Mouse (Mus musculus) lung, postnatal 4 days (tissue): ENCODE measurements around the gene Ccdc171.

Experiments
- DNase-seq, 2 experiments: peaks; one replicate each; pipeline ENCODE4 v3.0.0; 2021

The Ccdc171 gene

DNA sequence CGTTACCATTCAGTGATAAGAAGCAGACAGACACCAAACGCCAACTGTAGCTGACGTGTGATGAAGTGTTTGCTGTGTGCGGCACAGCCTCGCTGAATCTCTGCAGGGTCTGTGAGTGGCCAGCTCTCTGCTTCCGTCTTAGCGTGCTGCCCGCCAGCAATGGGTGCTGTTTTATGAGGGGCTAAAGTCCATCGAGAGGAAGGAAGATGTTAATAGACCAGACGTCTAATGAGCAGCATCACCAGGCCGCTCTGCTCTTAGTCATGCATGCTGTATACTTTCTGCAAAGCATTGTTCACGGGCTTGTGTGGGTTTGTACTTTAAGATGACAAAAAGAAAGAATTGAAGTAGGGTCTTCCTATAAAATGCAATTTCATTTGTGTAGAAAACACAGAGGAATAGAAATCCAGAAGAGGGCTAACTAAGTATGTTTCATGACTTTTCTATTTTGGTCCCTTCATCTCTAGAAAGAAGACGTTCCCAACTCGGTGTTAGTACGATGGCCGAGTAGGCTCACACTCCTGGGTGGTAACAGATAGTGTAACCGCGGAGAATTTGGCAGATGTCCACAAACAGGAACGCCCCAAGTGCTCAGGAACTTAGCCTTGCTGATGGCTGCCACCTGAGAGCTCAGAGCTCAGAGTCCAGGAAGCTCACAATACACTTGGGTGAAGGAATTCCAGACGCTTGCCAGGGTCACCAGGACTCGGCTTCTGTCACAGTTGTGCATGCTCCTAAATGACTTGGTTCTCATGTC is 273.5 kb downstream of the Ccdc171 start:
- no peak for DNase-seq

DNA sequence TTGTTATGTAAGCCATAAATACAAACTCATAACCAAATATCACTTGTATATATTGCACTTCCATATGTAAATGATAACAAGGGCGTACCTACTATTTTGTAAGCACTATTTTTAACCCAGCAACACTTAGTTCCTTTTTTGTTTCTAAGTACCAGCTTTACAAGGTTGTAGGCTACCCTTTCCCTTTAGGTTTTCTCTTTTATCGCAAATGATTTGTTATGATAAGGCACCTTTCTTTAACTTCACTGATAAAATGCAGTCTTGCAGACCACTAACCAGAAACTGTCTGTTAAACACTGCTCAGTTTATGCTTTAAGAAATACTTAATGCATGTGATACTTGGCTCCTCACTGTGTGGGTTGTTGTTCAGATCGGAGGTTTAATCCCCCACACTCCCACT is 275.1 kb downstream of the Ccdc171 start:
- no peak for DNase-seq

DNA sequence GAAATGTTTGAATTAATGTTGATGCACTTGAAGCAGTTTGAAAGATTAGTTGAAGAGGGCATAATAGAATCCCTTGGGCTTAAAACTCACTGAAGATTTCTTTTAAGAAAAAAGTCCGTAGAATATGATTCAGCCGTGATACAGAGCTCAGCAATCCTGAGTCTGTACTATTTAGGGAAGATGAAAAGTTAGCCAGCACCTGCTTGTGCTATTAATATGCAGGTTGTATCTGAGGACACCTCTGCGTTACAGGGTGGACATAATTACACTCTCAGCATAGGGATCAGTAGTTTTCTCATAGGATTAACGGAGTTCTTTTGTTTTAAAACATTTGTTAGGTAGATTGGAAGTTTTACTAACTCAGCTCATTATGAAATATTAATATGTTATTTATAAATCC is 291.6 kb downstream of the Ccdc171 start:
- DNase-seq = no peak

DNA sequence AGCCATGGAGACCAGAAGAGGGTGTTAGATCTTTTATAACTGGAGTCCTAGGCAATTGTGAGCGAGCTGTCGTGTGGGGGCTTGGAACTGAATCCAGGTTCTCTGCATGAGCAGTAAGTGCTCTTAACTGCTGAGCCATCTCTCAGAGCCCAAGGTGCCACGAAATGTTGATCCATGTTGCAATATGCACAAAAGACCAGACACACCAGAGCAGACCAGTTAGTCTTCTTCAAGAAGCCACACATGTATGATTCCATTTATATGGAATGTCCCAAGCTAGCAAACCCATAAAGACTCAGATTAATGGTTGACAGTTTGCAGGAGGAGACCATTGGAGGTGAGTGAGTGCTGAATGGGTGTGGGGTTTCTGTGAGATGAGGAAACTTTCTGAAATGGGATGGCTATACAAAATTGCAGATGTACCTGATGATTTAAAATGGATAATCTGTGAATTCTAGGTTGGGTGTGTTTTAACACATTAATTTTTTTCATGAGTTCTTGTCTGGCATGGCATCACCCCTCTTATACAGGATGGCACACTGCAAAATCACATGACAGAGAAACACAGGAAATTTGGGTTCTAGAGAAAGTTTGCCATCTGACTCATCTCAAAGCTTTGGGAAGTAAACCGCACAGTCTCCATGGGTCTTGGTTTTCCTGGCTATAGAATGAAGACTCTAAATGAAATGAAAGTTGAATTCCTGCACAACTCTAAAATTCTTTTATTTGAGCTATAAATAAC is 304.5 kb downstream of the Ccdc171 start:
- DNase-seq = no peak

DNA sequence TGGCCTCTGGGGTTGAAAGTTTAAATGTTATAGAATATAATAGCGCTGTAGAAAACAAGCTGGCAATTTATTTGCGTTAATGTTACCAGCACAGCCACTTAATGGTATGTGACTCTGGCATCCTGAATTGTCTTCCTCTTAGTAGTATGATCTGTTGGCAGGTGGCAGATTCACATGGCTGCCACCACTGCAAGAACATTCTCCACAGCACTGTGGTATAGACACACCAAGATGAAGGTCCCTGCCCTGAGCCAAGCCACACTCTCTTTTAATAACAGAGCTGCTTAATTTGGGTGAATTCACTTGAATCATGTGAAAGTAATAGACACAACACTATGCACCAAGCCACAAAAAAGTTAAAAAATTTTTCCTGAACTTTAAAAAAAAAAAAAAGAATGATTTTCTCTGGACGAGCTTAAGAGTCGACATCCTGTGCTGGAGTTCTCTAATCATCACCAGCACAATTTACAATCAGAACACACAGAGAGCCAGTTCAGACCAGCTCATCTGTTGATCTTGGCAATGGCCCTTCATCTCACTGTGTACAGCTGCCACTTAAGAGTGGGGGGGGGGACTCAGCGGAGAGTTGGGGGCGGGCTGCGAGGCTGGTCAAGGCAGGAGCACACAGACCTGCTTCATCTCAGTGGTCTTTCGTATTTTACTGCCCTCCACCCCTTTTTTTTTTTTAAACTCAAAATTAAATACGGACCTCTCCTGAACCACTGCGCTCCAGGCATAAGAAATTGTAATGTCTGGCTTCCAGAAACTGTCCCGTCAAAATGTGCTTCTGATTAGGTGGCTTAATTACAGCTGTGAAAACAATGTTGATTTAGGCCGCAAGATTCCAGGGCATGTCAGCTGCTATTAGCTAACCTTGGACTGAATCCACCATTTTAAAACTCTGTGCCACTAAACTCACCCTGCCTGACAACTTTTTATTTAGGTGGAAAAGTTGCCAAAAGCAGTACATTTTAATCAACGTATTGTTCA is 305.8 kb downstream of the Ccdc171 start:
- DNase-seq = no peak

DNA sequence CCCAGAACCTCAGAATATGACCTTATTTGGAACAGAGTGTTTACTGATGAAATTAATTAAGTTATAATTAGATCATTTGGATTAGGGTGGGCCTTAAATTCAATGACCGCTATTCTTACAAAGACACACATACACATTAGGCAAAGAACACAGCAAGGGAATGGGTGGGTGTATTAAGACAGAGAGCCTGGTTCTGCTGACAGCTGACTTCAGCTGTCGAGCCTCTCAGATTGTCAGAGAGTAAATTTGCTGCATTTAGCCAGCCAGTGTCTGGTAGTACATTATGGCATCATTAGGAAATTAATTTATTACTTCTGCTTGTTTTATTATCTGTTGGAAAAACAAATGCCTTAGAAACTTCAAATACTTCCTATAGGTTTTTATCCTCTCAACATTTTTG is 313.7 kb downstream of the Ccdc171 start:
- peak in 1 of 2 experiments; percentile 23 for DNase-seq

DNA sequence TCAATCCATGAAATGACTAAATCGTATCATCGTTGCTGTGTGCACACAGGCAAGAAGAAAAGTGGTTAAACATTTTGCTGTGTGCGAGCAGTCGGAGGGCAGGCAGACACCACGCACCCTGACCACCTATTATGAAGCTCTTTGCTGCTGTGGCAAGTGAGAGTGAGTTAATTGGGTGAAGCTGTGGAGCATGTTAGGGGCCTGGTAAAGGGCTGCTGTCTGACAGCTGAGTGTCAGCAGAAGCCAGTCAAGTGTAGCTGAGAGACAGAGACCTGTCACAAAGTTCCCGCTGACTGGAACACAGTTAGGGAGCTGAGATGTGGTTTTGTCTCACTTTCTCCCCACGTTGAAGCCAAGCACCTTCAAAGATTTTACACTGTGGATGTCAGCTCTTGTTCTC is 321.0 kb downstream of the Ccdc171 start:
- DNase-seq = no peak

DNA sequence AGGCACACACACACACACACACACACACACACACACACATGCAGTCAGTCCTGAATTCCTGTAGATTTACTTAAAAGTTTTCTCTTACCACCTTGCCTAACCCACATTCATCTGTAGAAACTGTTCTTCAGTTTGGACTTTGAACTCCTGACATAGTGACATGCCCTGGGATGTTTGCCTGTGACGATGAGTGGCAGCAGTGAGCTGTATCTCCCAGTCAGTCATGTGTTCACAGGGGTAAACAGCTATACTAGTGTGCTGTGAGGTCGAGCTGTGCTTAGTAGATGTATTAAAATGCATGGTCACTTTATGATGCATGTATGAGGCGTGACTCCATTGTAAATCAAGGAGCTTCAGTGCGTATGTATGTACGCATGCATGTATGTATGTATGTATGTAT is 328.5 kb downstream of the Ccdc171 start:
- no peak for DNase-seq

DNA sequence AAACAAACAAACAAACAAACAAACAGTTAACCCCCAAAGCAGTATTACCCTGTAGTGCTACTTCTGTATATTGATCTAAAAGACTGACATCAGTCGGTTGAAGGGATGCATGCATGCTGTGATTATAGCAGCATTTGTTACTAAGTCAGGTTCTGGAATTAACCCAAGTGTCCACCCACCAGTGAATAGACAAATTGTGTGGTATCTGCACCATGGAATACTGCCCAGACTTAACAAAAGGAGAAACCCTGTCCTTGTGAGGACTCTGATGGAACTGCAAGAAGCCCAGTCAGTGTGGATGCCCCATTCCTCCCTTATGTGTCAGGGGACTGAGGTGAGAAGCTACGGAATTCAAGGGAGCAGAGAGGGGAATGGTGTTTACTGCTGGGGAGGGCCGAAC is 336.4 kb downstream of the Ccdc171 start:
- DNase-seq = no peak

DNA sequence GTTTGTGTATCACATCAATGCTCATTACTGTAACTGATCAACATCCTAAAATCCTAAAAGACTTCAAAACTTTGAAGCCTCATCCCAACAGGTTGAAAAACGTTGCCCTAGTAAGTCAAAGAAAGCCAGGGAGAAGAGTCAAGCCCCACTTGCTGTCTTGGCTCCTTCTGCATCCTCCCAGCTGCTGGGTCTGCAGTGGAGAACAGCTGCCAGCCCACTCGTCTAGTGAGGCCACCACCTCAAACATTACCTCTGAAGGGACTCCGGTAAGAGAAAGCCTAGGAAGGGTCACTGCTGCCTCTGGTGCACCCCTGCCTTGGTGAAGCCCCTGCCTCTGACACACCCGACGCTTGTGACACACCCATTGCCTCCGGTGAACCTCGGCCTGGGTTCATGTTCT is 336.9 kb downstream of the Ccdc171 start:
- DNase-seq = no peak

DNA sequence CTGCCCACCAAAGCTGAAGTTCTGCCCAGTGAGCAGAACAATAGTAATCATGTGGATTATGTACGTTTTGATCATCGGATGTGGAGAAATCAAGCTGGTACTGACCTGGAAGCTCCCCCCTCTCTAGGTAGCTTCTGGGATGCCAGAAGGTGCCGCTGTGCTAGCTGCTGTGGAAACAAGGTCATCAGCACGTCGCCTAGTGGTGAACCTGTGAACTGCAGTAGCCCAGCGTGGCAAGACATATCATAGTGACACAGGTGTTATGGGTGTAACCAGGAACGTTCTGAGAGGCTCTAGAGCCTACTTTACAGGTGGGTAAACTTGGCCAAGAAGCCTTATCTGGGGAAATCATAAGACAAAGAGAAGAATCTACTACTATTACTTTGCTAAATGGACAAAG is 351.3 kb downstream of the Ccdc171 start:
- DNase-seq = no peak

DNA sequence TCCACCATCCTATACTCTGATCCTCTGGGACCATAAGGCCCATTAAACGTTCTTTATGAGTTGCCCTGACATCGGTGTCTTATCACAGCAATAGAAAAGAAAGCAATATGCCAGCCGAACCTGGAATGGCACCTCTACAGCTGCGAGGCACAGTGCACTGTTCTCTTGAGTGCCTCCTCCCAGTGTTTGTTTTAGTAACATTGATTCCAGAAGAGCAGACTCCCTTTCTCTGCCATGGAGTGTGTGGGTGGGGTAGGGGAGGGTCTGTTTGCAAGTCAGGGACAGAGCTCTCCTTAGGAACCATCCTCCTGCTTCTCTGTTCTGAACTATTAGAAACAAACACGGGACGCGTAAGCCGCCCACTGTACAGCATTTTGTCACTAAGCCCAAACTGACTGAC is 352.9 kb downstream of the Ccdc171 start:
- DNase-seq = no peak

DNA sequence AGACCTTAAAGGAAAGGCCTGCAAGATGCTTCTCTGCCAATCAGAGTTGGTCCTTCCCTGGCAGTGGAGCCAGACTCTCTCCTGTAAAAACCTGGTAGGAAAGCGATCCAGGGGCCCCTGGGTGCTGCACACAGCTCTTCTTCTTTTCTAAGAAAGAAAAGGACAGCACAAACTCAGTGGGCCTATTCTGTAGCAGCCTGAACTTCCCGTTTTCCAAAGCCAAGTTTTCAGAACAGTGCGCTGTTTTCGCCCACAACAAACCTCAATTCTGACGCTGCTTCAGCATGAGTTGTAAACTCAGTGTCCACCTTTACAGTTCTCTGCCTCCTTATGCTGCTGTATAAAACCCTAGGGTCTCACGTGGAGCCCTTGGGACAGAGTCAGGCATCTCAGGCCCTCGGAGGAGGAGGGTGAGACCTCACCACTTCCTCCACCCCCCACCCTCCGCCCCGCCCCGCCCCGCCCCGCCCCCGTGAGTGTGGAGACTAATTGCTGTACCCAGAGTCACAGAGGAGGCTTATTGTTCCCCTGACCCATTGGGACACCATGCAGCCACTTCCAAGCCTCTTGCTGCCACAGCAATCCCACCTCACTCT is 363.2 kb downstream of the Ccdc171 start:
- no peak for DNase-seq

DNA sequence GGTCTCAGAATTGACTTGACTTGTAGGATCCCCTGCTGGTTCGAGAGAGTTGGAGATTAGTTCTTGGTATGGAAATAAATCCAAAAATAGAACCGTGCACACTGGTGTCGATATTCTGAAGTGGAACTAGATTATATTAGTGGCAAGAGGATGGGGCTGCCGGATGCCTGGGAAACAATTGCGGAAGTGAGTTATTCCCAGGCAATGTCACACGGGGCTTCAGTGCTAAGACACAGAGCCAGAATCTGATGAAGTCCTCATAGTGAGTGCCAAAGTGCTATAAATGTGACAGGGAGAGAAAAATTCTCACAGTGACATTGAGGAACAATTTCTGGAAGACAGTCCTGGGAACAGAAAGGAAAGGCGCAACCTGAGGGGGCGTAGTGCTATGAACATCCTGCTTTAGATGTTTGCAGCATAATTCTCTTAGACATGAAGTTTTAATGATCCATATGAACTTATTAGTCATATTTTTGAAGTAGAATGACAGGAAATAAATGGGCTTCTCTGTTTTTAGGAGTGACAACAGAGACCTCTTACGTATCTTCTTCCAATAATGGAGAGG is 376.8 kb downstream of the Ccdc171 start:
- no peak for DNase-seq
